Mouse (Mus musculus): Measurements from ENCODE around the gene Rnh1.

Gene Rnh1

DNA sequence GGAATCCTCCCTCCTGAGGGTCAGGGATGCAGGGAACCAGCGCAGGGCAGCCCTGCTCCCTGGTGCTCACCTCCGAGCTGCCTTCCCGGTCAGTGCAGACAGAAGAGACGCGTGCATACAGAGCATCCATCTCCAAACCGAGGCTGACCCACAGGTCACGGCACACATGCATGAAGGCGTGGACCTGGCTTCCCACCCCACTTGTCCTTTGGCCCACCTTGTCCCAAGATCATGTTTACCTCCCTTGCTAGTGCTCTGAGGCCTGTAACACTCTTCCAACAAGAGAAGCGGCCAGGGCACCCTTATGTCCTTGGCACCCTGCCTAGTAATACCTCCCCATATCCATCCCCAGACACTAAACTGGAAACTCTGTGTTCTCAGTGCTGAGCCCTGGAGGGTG lies 56.8 kb downstream of the Rnh1 start:
- no peak for DNase-seq (ENCODE audit: low spot score in 2 of 2)
